ENCODE assay signal across 8 mouse cellular contexts in genomic region chr9:114400588-114400948, GRCm38 (mm10). TPM values are rescaled to one million over a fixed set of nuclear protein-coding genes. Genes with fewer than 3 reads are reported as not detected.
DNase-seq lines count a peak whose midpoint lies in the region; ATAC-seq and TF ChIP-seq lines count a peak whose summit lies in the region.

No protein-coding gene starts in this region.

- peak overlapping the region; percentile 79 for H3K4me2 ChIP-seq in limb, embryonic 14.5 days (replicated peaks; ENCODE audit: low read depth, low read length, severe bottlenecking)
- H3K4me2 ChIP-seq in stomach, embryonic 16.5 days (ENCODE audit: low read depth, low read length): peak overlapping the region; percentile 87

- peak; percentile 11 to 14 for DNase-seq in frontal cortex, adult 2 months (ENCODE audit: extremely low spot score in 1 of 2, low spot score in 1 of 2)
- no peak for DNase-seq in testis, postnatal 10 days (ENCODE audit: low spot score)
- no peak for DNase-seq in limb, embryonic 14.5 days (ENCODE audit: low spot score)
- DNase-seq in cerebellum, adult 18-20 months: no peak
- no peak for DNase-seq in adrenal gland, postnatal 36 days

- H3K9me3 ChIP-seq in limb, embryonic 14.5 days (ENCODE audit: control insufficient read depth, low read length): no peaks in the 10 kb centered on the region
- H3K9me3 ChIP-seq in stomach, embryonic 16.5 days (replicated peaks; ENCODE audit: control insufficient read depth, low read length): peaks cover 14% of the 10 kb centered on the region

- ATAC-seq in frontal cortex, adult (ENCODE audit: low TSS enrichment): no peak
- peak; percentile 48 for ATAC-seq in limb, embryonic 14.5 days (ENCODE audit: low FRiP score, low read depth)
- peak; percentile 44 for ATAC-seq in stomach, embryonic 16.5 days (ENCODE audit: insufficient read depth, low FRiP score)

- peak overlapping the region; percentile 70 for H3K4me3 ChIP-seq in testis, adult 2 months (ENCODE audit: control insufficient read depth, low read depth, low read length)
- H3K4me3 ChIP-seq in limb, embryonic 14.5 days (replicated peaks; ENCODE audit: low read length): peak overlapping the region; percentile 86
- peak overlapping the region; percentile 93 for H3K4me3 ChIP-seq in stomach, embryonic 16.5 days (replicated peaks; ENCODE audit: low read length)

- no peak for TF ChIP-seq CTCF in testis, adult 2 months (IDR thresholded peaks at IDR 0.05; ENCODE audit: control insufficient read depth, insufficient read depth, insufficient replicate concordance, low read depth, low read length)

- no peak for TF ChIP-seq POLR2A in testis, adult 2 months (IDR thresholded peaks at IDR 0.05; ENCODE audit: control insufficient read depth, low read depth, low read length)
- TF ChIP-seq POLR2A in limb, embryonic 14.5 days (IDR thresholded peaks at IDR 0.05; ENCODE audit: borderline replicate concordance, extremely low read depth, insufficient read depth, insufficient read length): no peak

- H3K4me1 ChIP-seq in testis, adult 2 months (ENCODE audit: control insufficient read depth, insufficient read depth, low read length): peaks cover 10% of the 10 kb centered on the region
- peaks cover 10% of the 10 kb centered on the region for H3K4me1 ChIP-seq in limb, embryonic 14.5 days (ENCODE audit: control insufficient read depth, insufficient read depth, low read length)
- peaks cover 12% of the 10 kb centered on the region for H3K4me1 ChIP-seq in stomach, embryonic 16.5 days (ENCODE audit: control insufficient read depth, insufficient read depth, low read length)

- H3K36me3 ChIP-seq in testis, adult 2 months (ENCODE audit: control insufficient read depth, insufficient read depth, low read length): no peaks in the 10 kb centered on the region
- peaks cover 10% of the 10 kb centered on the region for H3K36me3 ChIP-seq in limb, embryonic 14.5 days (ENCODE audit: control insufficient read depth, insufficient read depth, low read length)
- peaks cover 18% of the 10 kb centered on the region for H3K36me3 ChIP-seq in stomach, embryonic 16.5 days (ENCODE audit: control insufficient read depth, insufficient read depth, low read length)

- H3K27ac ChIP-seq in testis, adult 2 months (ENCODE audit: control insufficient read depth, insufficient read depth, low read depth, low read length): no peak overlapping the region
- H3K27ac ChIP-seq in limb, embryonic 14.5 days (replicated peaks; ENCODE audit: low read depth, low read length): peak overlapping the region; percentile 95
- H3K27ac ChIP-seq in stomach, embryonic 16.5 days (ENCODE audit: low read length): peak overlapping the region; percentile 97

- H3K27me3 ChIP-seq in testis, adult 2 months (ENCODE audit: control insufficient read depth, insufficient read depth, low read length): no peaks in the 10 kb centered on the region; the same call in 1 of the 2 replicates
- no peaks in the 10 kb centered on the region for H3K27me3 ChIP-seq in limb, embryonic 14.5 days (ENCODE audit: control insufficient read depth, insufficient read depth, low read length)
- no peaks in the 10 kb centered on the region for H3K27me3 ChIP-seq in stomach, embryonic 16.5 days (ENCODE audit: control insufficient read depth, insufficient read depth, low read length)

- peak overlapping the region; percentile 89 for H3K9ac ChIP-seq in limb, embryonic 14.5 days (ENCODE audit: low read depth, low read length, severe bottlenecking)
- H3K9ac ChIP-seq in stomach, embryonic 16.5 days (ENCODE audit: low read length): peak overlapping the region; percentile 93

- 18% methylated on average over 5 of the region's 5 CpGs for WGBS in limb, embryonic 14.5 days
- WGBS in stomach, embryonic 16.5 days: 21% methylated on average over 5 of the region's 5 CpGs

RNA-seq across cellular contexts. Expression of gene Glb1, which starts 0.3 kb away (rescaled TPM):
- 23.3 and 23.9 TPM in 2 replicates for polyA plus RNA-seq in frontal cortex, adult 2 months (2012; rRNA removed)
- polyA plus RNA-seq in testis, adult 2 months (2012; rRNA removed): 18.0 and 19.5 TPM in 2 replicates
- 36.6 and 44.0 TPM in 2 replicates for polyA plus RNA-seq in limb, embryonic 14.5 days (2012; rRNA removed)
- 40.7 and 41.9 TPM in 2 replicates for polyA plus RNA-seq in limb, embryonic 14.5 days (2014; fragmentation: Nextera tagmentation; extraction: Ambion mirVana)
- 73.7 and 74.2 TPM in 2 replicates for polyA plus RNA-seq in stomach, embryonic 16.5 days (2015; fragmentation: Nextera tagmentation; extraction: Ambion mirVana)
- 10 to 100 TPM; 29.1 to 32.1 TPM for total RNA-seq in adrenal gland, postnatal 36 days (2021)

RNA-seq across cellular contexts. Expression of gene Tmppe, which starts 0.3 kb away (rescaled TPM):
- 4.0 and 4.9 TPM in 2 replicates for polyA plus RNA-seq in frontal cortex, adult 2 months (2012; rRNA removed)
- 1.2 TPM in 2 replicates for polyA plus RNA-seq in testis, adult 2 months (2012; rRNA removed)
- polyA plus RNA-seq in limb, embryonic 14.5 days (2012; rRNA removed): 4.4 and 5.4 TPM in 2 replicates
- polyA plus RNA-seq in limb, embryonic 14.5 days (2014; fragmentation: Nextera tagmentation; extraction: Ambion mirVana): 3.5 and 3.7 TPM in 2 replicates
- polyA plus RNA-seq in stomach, embryonic 16.5 days (2015; fragmentation: Nextera tagmentation; extraction: Ambion mirVana): 11.3 and 11.5 TPM in 2 replicates
- total RNA-seq in adrenal gland, postnatal 36 days (2021): 1 to 10 TPM; 6.3 to 7.0 TPM

RNA-seq across cellular contexts. Expression of gene Crtap, which starts 10.1 kb away (rescaled TPM):
- 15.5 and 16.4 TPM in 2 replicates for polyA plus RNA-seq in frontal cortex, adult 2 months (2012; rRNA removed)
- polyA plus RNA-seq in testis, adult 2 months (2012; rRNA removed): 29.7 and 35.2 TPM in 2 replicates
- polyA plus RNA-seq in limb, embryonic 14.5 days (2012; rRNA removed): 242 and 272 TPM in 2 replicates
- polyA plus RNA-seq in limb, embryonic 14.5 days (2014; fragmentation: Nextera tagmentation; extraction: Ambion mirVana): 221 and 228 TPM in 2 replicates
- 107 and 122 TPM in 2 replicates for polyA plus RNA-seq in stomach, embryonic 16.5 days (2015; fragmentation: Nextera tagmentation; extraction: Ambion mirVana)
- total RNA-seq in adrenal gland, postnatal 36 days (2021): 100 to 1,000 TPM; 111 to 112 TPM

Comparison
In these comparisons a context has a peak if more than half of its experiments do, and no peak if none do; other contexts are left out.
1. DNase-seq: peak in frontal cortex, adult 2 months (2 of 2); none in testis, postnatal 10 days (single experiment), limb, embryonic 14.5 days (single experiment), cerebellum, adult 18-20 months (0 of 2) and adrenal gland, postnatal 36 days (0 of 2).
2. Peak in every context shown above with its lines, with median percentiles within 50 percentile points of each other: H3K4me3 ChIP-seq.